Mouse (Mus musculus): Measurements from ENCODE around the gene Tnc.

- TF ChIP-seq CTCF (IDR thresholded peaks at IDR 0.05; ENCODE audit: borderline replicate concordance, control insufficient read depth, extremely low read depth, insufficient read depth, low read length, poor library complexity) (no peak), POLR2A (IDR thresholded peaks at IDR 0.05; ENCODE audit: control insufficient read depth, extremely low read depth, insufficient read depth, low read length, poor library complexity) (no peak)
These were observed 110.9 kb downstream of the Tnc start for GRCm38 (mm10) chr4:63935960-63936359.
